Mouse (Mus musculus): ENCODE data around the gene Cdkal1. TPM values are rescaled to one million over a fixed set of nuclear protein-coding genes. Genes with fewer than 3 reads are reported as not detected.

Cdkal1 gene
- polyA plus RNA-seq, 1 experiment: 5.1 TPM

GRCm38 (mm10) chr13:29499750-29500149 is 355.7 kb downstream of the Cdkal1 start:
- Histone ChIP-seq H3ac (ENCODE audit: control insufficient read depth, insufficient read length, low read depth) (no peak overlapping the region), H3K27me3 (ENCODE audit: control insufficient read depth, insufficient read depth, insufficient read length) (no peaks in the 10 kb centered on the region), H3K79me3 (ENCODE audit: low read depth) (no peaks in the 10 kb centered on the region), H3K4me3 (ENCODE audit: insufficient read depth, poor library complexity, severe bottlenecking) (no peak overlapping the region), H3K79me2 (ENCODE audit: control insufficient read depth, insufficient read depth) (no peaks in the 10 kb centered on the region), H3K36me3 (ENCODE audit: control insufficient read depth, insufficient read depth) (no peaks in the 10 kb centered on the region)
- TF ChIP-seq MAX (IDR thresholded peaks at IDR 0.05): no peak
- TF ChIP-seq MYOD1 (IDR thresholded peaks at IDR 0.05; ENCODE audit: control insufficient read depth, insufficient read length, low read depth): no peak

GRCm38 (mm10) chr13:29497286-29497685 is 358.2 kb downstream of the Cdkal1 start:
- Histone ChIP-seq H3K79me3 (ENCODE audit: low read depth) (no peaks in the 10 kb centered on the region), H3K36me3 (ENCODE audit: control insufficient read depth, insufficient read depth) (no peaks in the 10 kb centered on the region), H3K27me3 (ENCODE audit: control insufficient read depth, insufficient read depth, insufficient read length) (no peaks in the 10 kb centered on the region), H3K4me3 (ENCODE audit: insufficient read depth, poor library complexity, severe bottlenecking) (no peak overlapping the region), H3ac (ENCODE audit: control insufficient read depth, insufficient read length, low read depth) (no peak overlapping the region), H3K79me2 (ENCODE audit: control insufficient read depth, insufficient read depth) (no peaks in the 10 kb centered on the region)
- TF ChIP-seq FOSL1 (IDR thresholded peaks at IDR 0.05; ENCODE audit: insufficient read depth, low read length, poor library complexity, severe bottlenecking) (no peak), USF1 (IDR thresholded peaks at IDR 0.05; ENCODE audit: low read depth) (no peak), MYOG (IDR thresholded peaks at IDR 0.05; ENCODE audit: control insufficient read depth, extremely low read depth, insufficient read length) (no peak), MAX (IDR thresholded peaks at IDR 0.05) (no peak), CEBPB (IDR thresholded peaks at IDR 0.05; ENCODE audit: low read depth) (no peak), CTCF (IDR thresholded peaks at IDR 0.05; ENCODE audit: control insufficient read depth, insufficient read depth, insufficient read length) (no peak), MYOD1 (IDR thresholded peaks at IDR 0.05; ENCODE audit: control insufficient read depth, insufficient read length, low read depth) (no peak)

- H3K79me3 ChIP-seq (ENCODE audit: low read depth): no peaks in the 10 kb centered on the region
- H3K4me3 ChIP-seq (ENCODE audit: insufficient read depth, poor library complexity, severe bottlenecking): no peak overlapping the region
- H3ac ChIP-seq (ENCODE audit: control insufficient read depth, insufficient read length, low read depth): no peak overlapping the region
- H3K36me3 ChIP-seq (ENCODE audit: control insufficient read depth, insufficient read depth): no peaks in the 10 kb centered on the region
- TF ChIP-seq MYOG (IDR thresholded peaks at IDR 0.05; ENCODE audit: control insufficient read depth, extremely low read depth, insufficient read length): no peak
- TF ChIP-seq MYOD1 (IDR thresholded peaks at IDR 0.05; ENCODE audit: control insufficient read depth, insufficient read length, low read depth): no peak
- TF ChIP-seq MAX (IDR thresholded peaks at IDR 0.05): no peak
- TF ChIP-seq USF1 (IDR thresholded peaks at IDR 0.05; ENCODE audit: low read depth): no peak
- no peak for TF ChIP-seq CTCF (IDR thresholded peaks at IDR 0.05; ENCODE audit: control insufficient read depth, insufficient read depth, insufficient read length)
- TF ChIP-seq CEBPB (IDR thresholded peaks at IDR 0.05; ENCODE audit: low read depth): no peak
- no peak for TF ChIP-seq FOSL1 (IDR thresholded peaks at IDR 0.05; ENCODE audit: insufficient read depth, low read length, poor library complexity, severe bottlenecking)
- H3K27me3 ChIP-seq (ENCODE audit: control insufficient read depth, insufficient read depth, insufficient read length): no peaks in the 10 kb centered on the region
- no peaks in the 10 kb centered on the region for H3K79me2 ChIP-seq (ENCODE audit: control insufficient read depth, insufficient read depth)
Observed at GRCm38 (mm10) chr13:29490341-29490740, 365.1 kb downstream of the Cdkal1 start.

- TF ChIP-seq USF1 (IDR thresholded peaks at IDR 0.05; ENCODE audit: low read depth) (no peak), MAX (IDR thresholded peaks at IDR 0.05) (no peak), CEBPB (IDR thresholded peaks at IDR 0.05; ENCODE audit: low read depth) (no peak), FOSL1 (IDR thresholded peaks at IDR 0.05; ENCODE audit: insufficient read depth, low read length, poor library complexity, severe bottlenecking) (no peak), CTCF (IDR thresholded peaks at IDR 0.05; ENCODE audit: control insufficient read depth, insufficient read depth, insufficient read length) (no peak), MYOG (IDR thresholded peaks at IDR 0.05; ENCODE audit: control insufficient read depth, extremely low read depth, insufficient read length) (no peak), MYOD1 (IDR thresholded peaks at IDR 0.05; ENCODE audit: control insufficient read depth, insufficient read length, low read depth) (no peak)
Observed at GRCm38 (mm10) chr13:29489476-29489875, 366.0 kb downstream of the Cdkal1 start.

GRCm38 (mm10) chr13:29486709-29487108 is 368.8 kb downstream of the Cdkal1 start:
- H3K79me2 ChIP-seq (ENCODE audit: control insufficient read depth, insufficient read depth): no peaks in the 10 kb centered on the region
- H3K27me3 ChIP-seq (ENCODE audit: control insufficient read depth, insufficient read depth, insufficient read length): no peaks in the 10 kb centered on the region
- H3K4me3 ChIP-seq (ENCODE audit: insufficient read depth, poor library complexity, severe bottlenecking): no peak overlapping the region
- no peaks in the 10 kb centered on the region for H3K79me3 ChIP-seq (ENCODE audit: low read depth)
- no peaks in the 10 kb centered on the region for H3K36me3 ChIP-seq (ENCODE audit: control insufficient read depth, insufficient read depth)
- no peak overlapping the region for H3ac ChIP-seq (ENCODE audit: control insufficient read depth, insufficient read length, low read depth)
- TF ChIP-seq MYOG (IDR thresholded peaks at IDR 0.05; ENCODE audit: control insufficient read depth, extremely low read depth, insufficient read length): no peak
- TF ChIP-seq MYOD1 (IDR thresholded peaks at IDR 0.05; ENCODE audit: control insufficient read depth, insufficient read length, low read depth): no peak
- TF ChIP-seq USF1 (IDR thresholded peaks at IDR 0.05; ENCODE audit: low read depth): no peak
- no peak for TF ChIP-seq FOSL1 (IDR thresholded peaks at IDR 0.05; ENCODE audit: insufficient read depth, low read length, poor library complexity, severe bottlenecking)
- no peak for TF ChIP-seq MAX (IDR thresholded peaks at IDR 0.05)
- TF ChIP-seq CTCF (IDR thresholded peaks at IDR 0.05; ENCODE audit: control insufficient read depth, insufficient read depth, insufficient read length): no peak
- no peak for TF ChIP-seq CEBPB (IDR thresholded peaks at IDR 0.05; ENCODE audit: low read depth)

More at GRCm38 (mm10) chr13:29489476-29489875, 366.0 kb downstream of the Cdkal1 start:
- Histone ChIP-seq H3K79me2 (ENCODE audit: control insufficient read depth, insufficient read depth) (no peaks in the 10 kb centered on the region), H3K4me3 (ENCODE audit: insufficient read depth, poor library complexity, severe bottlenecking) (no peak overlapping the region), H3K27me3 (ENCODE audit: control insufficient read depth, insufficient read depth, insufficient read length) (no peaks in the 10 kb centered on the region), H3K36me3 (ENCODE audit: control insufficient read depth, insufficient read depth) (no peaks in the 10 kb centered on the region), H3ac (ENCODE audit: control insufficient read depth, insufficient read length, low read depth) (no peak overlapping the region), H3K79me3 (ENCODE audit: low read depth) (no peaks in the 10 kb centered on the region)

- no peak overlapping the region for H3ac ChIP-seq (ENCODE audit: control insufficient read depth, insufficient read length, low read depth)
- no peaks in the 10 kb centered on the region for H3K79me2 ChIP-seq (ENCODE audit: control insufficient read depth, insufficient read depth)
- no peaks in the 10 kb centered on the region for H3K27me3 ChIP-seq (ENCODE audit: control insufficient read depth, insufficient read depth, insufficient read length)
- H3K79me3 ChIP-seq (ENCODE audit: low read depth): no peaks in the 10 kb centered on the region
- H3K36me3 ChIP-seq (ENCODE audit: control insufficient read depth, insufficient read depth): no peaks in the 10 kb centered on the region
- H3K4me3 ChIP-seq (ENCODE audit: insufficient read depth, poor library complexity, severe bottlenecking): no peak overlapping the region
- no peak for TF ChIP-seq FOSL1 (IDR thresholded peaks at IDR 0.05; ENCODE audit: insufficient read depth, low read length, poor library complexity, severe bottlenecking)
- no peak for TF ChIP-seq USF1 (IDR thresholded peaks at IDR 0.05; ENCODE audit: low read depth)
- TF ChIP-seq MYOD1 (IDR thresholded peaks at IDR 0.05; ENCODE audit: control insufficient read depth, insufficient read length, low read depth): no peak
- TF ChIP-seq MYOG (IDR thresholded peaks at IDR 0.05; ENCODE audit: control insufficient read depth, extremely low read depth, insufficient read length): no peak
Observed at GRCm38 (mm10) chr13:29483950-29484349, 371.5 kb downstream of the Cdkal1 start.
